In genomic region chr2:157086796-157087195, GRCm38 (mm10) we compare ENCODE assay signal across 31 mouse cellular contexts. TPM values are rescaled to one million over a fixed set of nuclear protein-coding genes. Genes with fewer than 3 reads are reported as not detected.
DNase-seq lines count a peak whose midpoint lies in the region; ATAC-seq and TF ChIP-seq lines count a peak whose summit lies in the region.
"Had no signal": no experiment of that assay in that cellular context is flagged by ENCODE, and none has a peak within 500 bp of the region (broad histone marks: within the 10 kb centered on the region; RNA-seq: fewer than 3 reads in every experiment).

Gene Tldc2, plus strand, starts transcription at chr2:157087055.

- peaks cover under 1% of the 10 kb centered on the region; the same call in 1 of the 2 replicates for H3K4me1 ChIP-seq in forebrain, embryonic 16.5 days (replicated peaks; ENCODE audit: control insufficient read depth, insufficient read depth, low read length)
- H3K4me1 ChIP-seq in forebrain, embryonic 11.5 days (replicated peaks; ENCODE audit: control insufficient read depth, insufficient read depth, low read length), result no peaks in the 10 kb centered on the region; the same call in 1 of the 2 replicates
- peaks cover 14% of the 10 kb centered on the region for H3K4me1 ChIP-seq in hindbrain, embryonic 13.5 days (replicated peaks)
- no peaks in the 10 kb centered on the region for H3K4me1 ChIP-seq in hindbrain, embryonic 11.5 days (replicated peaks; ENCODE audit: control insufficient read depth, insufficient read depth, low read length)
- no peaks in the 10 kb centered on the region for H3K4me1 ChIP-seq in liver, embryonic 13.5 days (replicated peaks)
- H3K4me1 ChIP-seq in liver, postnatal 0 days (ENCODE audit: insufficient read depth), result no peaks in the 10 kb centered on the region
- H3K4me1 ChIP-seq: embryonic facial prominence, embryonic 12.5 days; limb, embryonic 12.5 days had no signal

- H3K36me3 ChIP-seq in forebrain, embryonic 16.5 days (ENCODE audit: control insufficient read depth, insufficient read depth), result no peaks in the 10 kb centered on the region
- no peaks in the 10 kb centered on the region for H3K36me3 ChIP-seq in forebrain, embryonic 11.5 days (ENCODE audit: control insufficient read depth, insufficient read depth, low read length)
- H3K36me3 ChIP-seq in hindbrain, embryonic 13.5 days, result no peaks in the 10 kb centered on the region
- no peaks in the 10 kb centered on the region for H3K36me3 ChIP-seq in hindbrain, embryonic 11.5 days (ENCODE audit: control insufficient read depth, insufficient read depth, low read length)
- H3K36me3 ChIP-seq in liver, embryonic 13.5 days, result no peaks in the 10 kb centered on the region
- H3K36me3 ChIP-seq in liver, postnatal 0 days (replicated peaks; ENCODE audit: insufficient read depth, low read length), result no peaks in the 10 kb centered on the region
- H3K36me3 ChIP-seq: embryonic facial prominence, embryonic 12.5 days; heart, embryonic 13.5 days; limb, embryonic 12.5 days; midbrain, embryonic 12.5 days; neural tube, embryonic 13.5 days had no signal

- 0 out of 2 replicates have a peak within 1 kb of the TSS, but pooled peaks have one; percentile 8 for H3K9ac ChIP-seq in forebrain, embryonic 16.5 days (replicated peaks; ENCODE audit: low read depth, low read length)
- H3K9ac ChIP-seq in forebrain, embryonic 11.5 days (ENCODE audit: low read length), result no peak within 1 kb of the TSS
- H3K9ac ChIP-seq in hindbrain, embryonic 13.5 days, result 0 out of 2 replicates have a peak within 1 kb of the TSS, but pooled peaks have one; percentile 8
- no peak within 1 kb of the TSS for H3K9ac ChIP-seq in hindbrain, embryonic 11.5 days (ENCODE audit: low read depth, low read length)
- H3K9ac ChIP-seq in liver, embryonic 13.5 days, result no peak within 1 kb of the TSS
- no peak within 1 kb of the TSS for H3K9ac ChIP-seq in liver, postnatal 0 days (replicated peaks)
- H3K9ac ChIP-seq: embryonic facial prominence, embryonic 12.5 days; heart, embryonic 13.5 days; limb, embryonic 12.5 days; midbrain, embryonic 12.5 days; neural tube, embryonic 13.5 days had no signal

- H3K9me3 ChIP-seq in forebrain, embryonic 16.5 days (ENCODE audit: control insufficient read depth, low read length), result no peaks in the 10 kb centered on the region
- no peaks in the 10 kb centered on the region for H3K9me3 ChIP-seq in forebrain, embryonic 11.5 days (ENCODE audit: control insufficient read depth, low read length)
- H3K9me3 ChIP-seq in hindbrain, embryonic 13.5 days, result no peaks in the 10 kb centered on the region
- H3K9me3 ChIP-seq in hindbrain, embryonic 11.5 days (ENCODE audit: control insufficient read depth, low read length), result no peaks in the 10 kb centered on the region
- no peaks in the 10 kb centered on the region for H3K9me3 ChIP-seq in liver, embryonic 13.5 days (replicated peaks)
- no peaks in the 10 kb centered on the region for H3K9me3 ChIP-seq in liver, postnatal 0 days (ENCODE audit: low read length)
- H3K9me3 ChIP-seq: embryonic facial prominence, embryonic 12.5 days; heart, embryonic 13.5 days; limb, embryonic 12.5 days; midbrain, embryonic 12.5 days; neural tube, embryonic 13.5 days had no signal

- H3K4me3 ChIP-seq in forebrain, embryonic 16.5 days (replicated peaks; ENCODE audit: low read length), result no peak within 1 kb of the TSS
- no peak within 1 kb of the TSS for H3K4me3 ChIP-seq in forebrain, embryonic 11.5 days (ENCODE audit: low read depth, low read length)
- no peak within 1 kb of the TSS for H3K4me3 ChIP-seq in hindbrain, embryonic 13.5 days
- H3K4me3 ChIP-seq in hindbrain, embryonic 11.5 days (ENCODE audit: low read depth, low read length), result no peak within 1 kb of the TSS
- no peak within 1 kb of the TSS for H3K4me3 ChIP-seq in liver, embryonic 13.5 days (replicated peaks)
- H3K4me3 ChIP-seq in liver, postnatal 0 days (ENCODE audit: low read depth, low read length), result no peak within 1 kb of the TSS
- H3K4me3 ChIP-seq: embryonic facial prominence, embryonic 12.5 days; heart, embryonic 13.5 days; layer of hippocampus, adult 2 months; left cerebral cortex, adult 2 months; limb, embryonic 12.5 days; midbrain, embryonic 12.5 days; neural tube, embryonic 13.5 days had no signal

- no peak for TF ChIP-seq CTCF in liver, postnatal 0 days (IDR thresholded peaks at IDR 0.05; ENCODE audit: low read depth)

- ATAC-seq in forebrain, embryonic 16.5 days, result no peak
- ATAC-seq in forebrain, embryonic 11.5 days (replicated peaks; ENCODE audit: low FRiP score), result no peak
- ATAC-seq in hindbrain, embryonic 13.5 days (ENCODE audit: low FRiP score), result no peak
- ATAC-seq in hindbrain, embryonic 11.5 days (ENCODE audit: low FRiP score), result no peak
- no peak for ATAC-seq in liver, embryonic 13.5 days (ENCODE audit: low read depth)
- no peak for ATAC-seq in liver, postnatal 0 days
- ATAC-seq: CD4-positive, CD25-positive, alpha-beta regulatory T cell, adult 4 months; inflammation-experienced regulatory T-cells, adult 6 months had no signal

- no peak within 1 kb of the TSS for H3K27ac ChIP-seq in forebrain, embryonic 16.5 days (ENCODE audit: low read length)
- H3K27ac ChIP-seq in forebrain, embryonic 11.5 days (ENCODE audit: low read depth, low read length), result no peak within 1 kb of the TSS
- no peak within 1 kb of the TSS for H3K27ac ChIP-seq in hindbrain, embryonic 13.5 days
- H3K27ac ChIP-seq in hindbrain, embryonic 11.5 days (ENCODE audit: low read depth, low read length), result no peak within 1 kb of the TSS
- peak within 1 kb of the TSS; percentile 21; the same call in 1 of the 2 replicates for H3K27ac ChIP-seq in liver, embryonic 13.5 days
- H3K27ac ChIP-seq in liver, postnatal 0 days (ENCODE audit: low read depth), result no peak within 1 kb of the TSS
- H3K27ac ChIP-seq: embryonic facial prominence, embryonic 12.5 days; heart, embryonic 13.5 days; layer of hippocampus, adult 2 months; left cerebral cortex, adult 2 months; limb, embryonic 12.5 days; midbrain, embryonic 12.5 days; neural tube, embryonic 13.5 days had no signal

- H3K4me2 ChIP-seq in forebrain, embryonic 16.5 days (ENCODE audit: low read length), result no peak within 1 kb of the TSS
- H3K4me2 ChIP-seq in forebrain, embryonic 11.5 days (ENCODE audit: low read depth, low read length, severe bottlenecking), result no peak within 1 kb of the TSS
- H3K4me2 ChIP-seq in hindbrain, embryonic 13.5 days, result no peak within 1 kb of the TSS
- H3K4me2 ChIP-seq in hindbrain, embryonic 11.5 days (replicated peaks; ENCODE audit: low read depth, low read length), result no peak within 1 kb of the TSS
- no peak within 1 kb of the TSS for H3K4me2 ChIP-seq in liver, embryonic 13.5 days
- H3K4me2 ChIP-seq in liver, postnatal 0 days (ENCODE audit: low read depth, low read length), result no peak within 1 kb of the TSS
- H3K4me2 ChIP-seq: embryonic facial prominence, embryonic 12.5 days; heart, embryonic 13.5 days; limb, embryonic 12.5 days; midbrain, embryonic 12.5 days; neural tube, embryonic 13.5 days had no signal

- TF ChIP-seq EP300 in liver, postnatal 0 days (IDR thresholded peaks at IDR 0.05; ENCODE audit: low read depth), result no peak

- no peak for DNase-seq in forebrain, embryonic 11.5 days (ENCODE audit: low spot score)
- DNase-seq in hindbrain, embryonic 11.5 days (ENCODE audit: low spot score), result no peak
- DNase-seq in liver, embryonic 13.5 days, result no peak
- no peak for DNase-seq in liver, postnatal 0 days
- peak; percentile 83 for DNase-seq in large intestine, adult 2 months (ENCODE audit: low read depth, low spot score)
- no peak for DNase-seq in frontal cortex, adult 2 months (ENCODE audit: extremely low spot score in 1 of 2, low spot score in 1 of 2)
- DNase-seq: adrenal gland, postnatal 14 days; cerebellum, adult 18-20 months; cerebellum, postnatal 36 days; embryo, embryonic 11 days; gastrocnemius, postnatal 14 days; heart, postnatal 10 days; kidney, postnatal 10 days; lung, postnatal 36 days; right cerebral cortex, postnatal 4 days had no signal

- 81% methylated on average over 8 of the region's 8 CpGs for WGBS in forebrain, embryonic 16.5 days
- WGBS in forebrain, embryonic 11.5 days, result 90% methylated on average over 8 of the region's 8 CpGs
- 85% methylated on average over 8 of the region's 8 CpGs for WGBS in hindbrain, embryonic 13.5 days
- 86% methylated on average over 8 of the region's 8 CpGs for WGBS in hindbrain, embryonic 11.5 days
- WGBS in liver, embryonic 13.5 days (ENCODE audit: insufficient replicate concordance), result 71% methylated on average over 8 of the region's 8 CpGs
- WGBS in liver, postnatal 0 days (ENCODE audit: insufficient replicate concordance), result 69% methylated on average over 8 of the region's 8 CpGs
- WGBS in large intestine, adult 2 months, result 36% methylated on average over 8 of the region's 8 CpGs

- no peaks in the 10 kb centered on the region for H3K27me3 ChIP-seq in forebrain, embryonic 16.5 days (replicated peaks; ENCODE audit: control insufficient read depth, insufficient read depth, low read length)
- no peaks in the 10 kb centered on the region for H3K27me3 ChIP-seq in forebrain, embryonic 11.5 days (ENCODE audit: control insufficient read depth, insufficient read depth, low read length)
- H3K27me3 ChIP-seq in hindbrain, embryonic 13.5 days, result no peaks in the 10 kb centered on the region
- no peaks in the 10 kb centered on the region for H3K27me3 ChIP-seq in hindbrain, embryonic 11.5 days (ENCODE audit: control insufficient read depth, insufficient read depth, low read length)
- H3K27me3 ChIP-seq in liver, embryonic 13.5 days, result peaks cover 18% of the 10 kb centered on the region
- H3K27me3 ChIP-seq in liver, postnatal 0 days (ENCODE audit: insufficient read depth, low read length), result no peaks in the 10 kb centered on the region
- H3K27me3 ChIP-seq: embryonic facial prominence, embryonic 12.5 days; midbrain, embryonic 12.5 days; neural tube, embryonic 13.5 days had no signal

RNA-seq across cellular contexts. Expression of gene Tldc2, which starts in this region (rescaled TPM):
- not detected in 2 replicates for polyA plus RNA-seq in forebrain, embryonic 16.5 days (2015; fragmentation: Nextera tagmentation; extraction: Ambion mirVana)
- polyA plus RNA-seq in forebrain, embryonic 11.5 days (2014; fragmentation: Nextera tagmentation; extraction: Ambion mirVana), result not detected in 2 replicates
- polyA plus RNA-seq in hindbrain, embryonic 13.5 days (2015; fragmentation: Nextera tagmentation; extraction: Ambion mirVana), result not detected in 2 replicates
- polyA plus RNA-seq in hindbrain, embryonic 11.5 days (2014; fragmentation: Nextera tagmentation; extraction: Ambion mirVana), result not detected in 2 replicates
- polyA plus RNA-seq in liver, embryonic 13.5 days (2015; fragmentation: Nextera tagmentation; extraction: Ambion mirVana), result not detected in 2 replicates
- not detected in 2 replicates for polyA plus RNA-seq in liver, postnatal 0 days (2015; fragmentation: Nextera tagmentation; extraction: Ambion mirVana)
- 15.5 and 29.7 TPM in 2 replicates for polyA plus RNA-seq in large intestine, adult 2 months (2012; rRNA removed)
- polyA plus RNA-seq in frontal cortex, adult 2 months (2012; rRNA removed), result 0.30 TPM in 1 of 2 replicates, not detected in the other
- polyA plus RNA-seq: CD4-positive, CD25-positive, alpha-beta regulatory T cell, adult 4 months; embryonic facial prominence, embryonic 12.5 days; heart, embryonic 13.5 days; inflammation-experienced regulatory T-cells, adult 6 months; limb, embryonic 12.5 days; liver, adult 2 months; liver, embryonic 16.5 days; lung, embryonic 16.5 days; midbrain, embryonic 12.5 days; neural tube, embryonic 13.5 days; stomach, embryonic 14.5 days; testis, adult 2 months had no signal

Comparison
In these comparisons a context has a peak if more than half of its experiments do, and no peak if none do; other contexts are left out.
1. RNA of gene Tldc2 (polyA plus RNA-seq): 15.5 to 29.7 TPM in large intestine, adult 2 months; 0.30 TPM in frontal cortex, adult 2 months, not detected in forebrain, embryonic 16.5 days, not detected in liver, embryonic 13.5 days, not detected in forebrain, embryonic 11.5 days, not detected in hindbrain, embryonic 13.5 days, not detected in hindbrain, embryonic 11.5 days and not detected in liver, postnatal 0 days; every median in the first group is over 10 times any median in the second.
2. H3K9ac ChIP-seq: peak in forebrain, embryonic 16.5 days (single experiment) and hindbrain, embryonic 13.5 days (single experiment); none in forebrain, embryonic 11.5 days (single experiment), hindbrain, embryonic 11.5 days (single experiment), liver, embryonic 13.5 days (single experiment) and liver, postnatal 0 days (single experiment).